Mouse (Mus musculus) forebrain, embryonic 11.5 days (tissue): ENCODE measurements around the gene Tcf12. TPM values are rescaled to one million over a fixed set of nuclear protein-coding genes. Genes with fewer than 3 reads are reported as not detected.

ENCODE experiments used
- ATAC-seq: fragments of 200-750 bp; cut with Nextera tagmentation; replicated peaks from 2 replicates; pipeline ENCODE4 v1.8.0; 2017; ENCODE audit warnings: moderate TSS enrichment; ENCODE audit not compliant: low FRiP score
- DNase-seq: peaks from one replicate; pipeline ENCODE4 v3.0.0-alpha.2; 2017; ENCODE audit warnings: low spot score
- H3K27ac ChIP-seq: fragments of 300-500 bp; sonication (generic); 2 replicates; pipeline ENCODE4 v1.5.1; 2014; ENCODE audit warnings: low read depth, low read length
- H3K27me3 ChIP-seq: fragments of 300-500 bp; sonication (generic); 2 replicates; pipeline ENCODE4 v1.6.1; 2014; ENCODE audit warnings: mild to moderate bottlenecking, low read length, mixed read lengths; ENCODE audit not compliant: control insufficient read depth, insufficient read depth
- H3K36me3 ChIP-seq: fragments of 300-500 bp; sonication (generic); 2 replicates; pipeline ENCODE4 v1.6.1; 2014; ENCODE audit warnings: mild to moderate bottlenecking, low read length, moderate library complexity, mixed read lengths; ENCODE audit not compliant: control insufficient read depth, insufficient read depth
- H3K4me1 ChIP-seq: fragments of 300-500 bp; sonication (generic); replicated peaks from 2 replicates; pipeline ENCODE4 v1.6.1; 2014; ENCODE audit warnings: low read length, mixed read lengths; ENCODE audit not compliant: control insufficient read depth, insufficient read depth
- H3K4me2 ChIP-seq: fragments of 300-500 bp; sonication (generic); 2 replicates; pipeline ENCODE4 v1.6.1; 2014; ENCODE audit warnings: low read depth, mild to moderate bottlenecking, low read length, moderate library complexity, mixed read lengths; ENCODE audit not compliant: severe bottlenecking
- H3K4me3 ChIP-seq: fragments of 300-500 bp; sonication (generic); 2 replicates; pipeline ENCODE4 v1.5.1; 2014; ENCODE audit warnings: low read depth, low read length
- H3K9ac ChIP-seq: fragments of 300-500 bp; sonication (generic); 2 replicates; pipeline ENCODE4 v1.6.1; 2014; ENCODE audit warnings: low read length
- H3K9me3 ChIP-seq: fragments of 300-500 bp; sonication (generic); 2 replicates; pipeline ENCODE4 v1.6.1; 2016; ENCODE audit warnings: low read length, mixed read lengths; ENCODE audit not compliant: control insufficient read depth
- WGBS: fragments of 180-500 bp; shearing (Covaris S2); extraction: QIAGEN DNeasy Blood & Tissue Kit; methylation state at CpG from one replicate; pipeline ENCODE4 v1.1.7; 2014; 5-methylcytosine and 5-hydroxymethylcytosine counted together
- polyA plus RNA-seq: library from polyadenylated mRNA; unstranded; fragments of >200 nt; fragmentation: Nextera tagmentation; extraction: Ambion mirVana; gene quantifications from 2 replicates; pipeline ENCODE4 v1.2.1, GENCODE M21; 2014

Gene Tcf12
- polyA plus RNA-seq, 1 experiment from 2014 or later = 127 TPM

DNA sequence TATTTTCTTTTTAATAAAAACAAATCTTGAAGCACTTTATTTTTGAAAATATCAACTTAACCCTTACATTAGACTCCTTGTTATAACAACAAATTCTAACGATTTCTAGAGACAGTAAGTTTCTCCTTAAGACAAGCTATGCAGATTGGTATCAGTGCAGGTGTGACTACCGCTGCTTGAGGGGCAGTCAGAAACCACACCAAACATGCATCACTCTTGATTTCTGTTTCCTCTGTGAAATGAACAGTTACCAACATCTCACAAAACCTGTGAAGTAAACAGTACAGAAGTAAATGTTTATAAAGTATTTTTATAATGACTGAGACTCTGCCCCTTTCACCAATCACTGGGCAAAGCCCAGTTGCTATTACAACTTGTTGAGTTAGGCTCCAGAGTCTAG is 13.6 kb downstream of the Tcf12 start:
- H3K36me3 ChIP-seq = no peaks in the 10 kb centered on the region; the same call in 1 of the 2 replicates
- no peak overlapping the region for H3K27ac ChIP-seq
- WGBS = 92% methylated on average over 2 of the region's 2 CpGs

DNA sequence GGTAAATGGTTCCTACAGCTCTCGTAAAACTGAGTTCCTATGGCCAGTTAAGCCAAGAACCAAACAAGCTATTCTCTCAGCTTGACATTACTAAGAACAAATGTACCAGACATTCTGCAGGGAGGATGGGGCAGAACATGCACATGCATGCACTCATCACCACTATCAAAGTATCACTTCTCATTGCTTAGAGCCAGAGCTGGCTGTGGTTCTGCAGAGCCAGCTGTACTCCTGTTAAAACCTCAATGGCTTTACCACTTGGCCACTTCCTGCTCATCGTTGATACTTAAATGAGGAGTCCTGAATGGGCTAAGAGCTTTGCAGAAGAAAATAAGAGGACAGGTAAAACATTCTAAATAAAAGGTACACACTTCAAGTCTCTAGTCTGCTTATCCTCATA is 14.6 kb downstream of the Tcf12 start:
- H3K36me3 ChIP-seq = no peaks in the 10 kb centered on the region; the same call in 1 of the 2 replicates
- no peak overlapping the region for H3K27ac ChIP-seq
- H3K4me3 ChIP-seq = no peak overlapping the region
- no peak for ATAC-seq
- H3K27me3 ChIP-seq = no peaks in the 10 kb centered on the region
- no peak overlapping the region for H3K4me2 ChIP-seq
- no peak for DNase-seq
- no peak overlapping the region for H3K9ac ChIP-seq
- H3K4me1 ChIP-seq = no peaks in the 10 kb centered on the region
- 96% methylated on average over 2 of the region's 2 CpGs for WGBS
- no peaks in the 10 kb centered on the region for H3K9me3 ChIP-seq

More for the DNA sequence above, 13.6 kb downstream of the Tcf12 start:
- Histone ChIP-seq H3K9me3 (no peaks in the 10 kb centered on the region), H3K4me2 (no peak overlapping the region), H3K4me1 (no peaks in the 10 kb centered on the region), H3K27me3 (no peaks in the 10 kb centered on the region), H3K9ac (no peak overlapping the region), H3K4me3 (no peak overlapping the region)
- no peak for DNase-seq
- ATAC-seq = no peak

DNA sequence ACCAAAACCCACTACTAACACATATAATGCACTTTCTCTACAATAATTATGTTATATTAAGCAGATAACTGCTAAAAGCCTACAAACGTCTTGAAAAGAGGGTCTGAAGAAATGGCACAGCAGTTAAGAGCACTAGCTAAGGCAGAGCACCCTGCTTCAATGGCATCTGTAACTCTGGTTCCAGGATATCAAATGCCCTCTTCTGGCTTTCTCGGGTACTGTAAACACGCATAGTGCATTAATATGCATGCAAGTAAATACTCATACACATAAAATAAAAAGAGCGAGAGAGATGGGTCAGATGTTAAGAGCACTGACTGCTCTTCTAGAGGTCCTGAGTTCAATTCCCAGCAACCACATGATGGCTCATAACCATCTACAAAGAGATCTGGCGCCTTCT is 17.0 kb downstream of the Tcf12 start:
- WGBS = 85% methylated on average over 5 of the region's 5 CpGs
- H3K4me1 ChIP-seq = no peaks in the 10 kb centered on the region
- no peak for ATAC-seq
- no peak overlapping the region for H3K4me2 ChIP-seq
- DNase-seq = no peak
- H3K4me3 ChIP-seq = no peak overlapping the region
- no peaks in the 10 kb centered on the region; the same call in 1 of the 2 replicates for H3K36me3 ChIP-seq
- no peak overlapping the region for H3K9ac ChIP-seq
- no peak overlapping the region for H3K27ac ChIP-seq
- no peaks in the 10 kb centered on the region for H3K27me3 ChIP-seq
- H3K9me3 ChIP-seq = no peaks in the 10 kb centered on the region

DNA sequence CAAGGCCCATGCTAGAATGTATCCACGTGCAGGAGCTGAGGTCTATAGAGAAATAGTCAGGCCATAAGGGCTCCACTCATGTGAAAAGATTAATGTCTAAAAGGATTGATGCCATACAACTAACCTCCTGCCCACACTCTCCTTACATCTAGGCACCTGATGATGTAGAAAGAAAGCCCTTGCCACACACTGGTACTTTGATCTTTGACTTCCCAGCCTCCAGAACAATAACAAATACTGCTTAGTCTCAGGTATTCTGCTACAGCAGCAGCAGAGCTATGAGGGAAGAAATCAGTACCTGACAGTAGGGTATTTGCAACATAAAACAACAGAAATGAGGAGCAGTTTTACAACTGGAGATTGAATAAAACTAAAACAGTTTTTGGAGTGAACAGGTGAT is 19.5 kb downstream of the Tcf12 start:
- 72% methylated on average over 1 of the region's 1 CpGs for WGBS
- Histone ChIP-seq H3K27ac (no peak overlapping the region), H3K9me3 (no peaks in the 10 kb centered on the region), H3K4me2 (no peak overlapping the region), H3K36me3 (no peaks in the 10 kb centered on the region; the same call in 1 of the 2 replicates), H3K4me1 (no peaks in the 10 kb centered on the region), H3K27me3 (no peaks in the 10 kb centered on the region), H3K9ac (no peak overlapping the region), H3K4me3 (no peak overlapping the region)
- DNase-seq (no peak), ATAC-seq (no peak)

DNA sequence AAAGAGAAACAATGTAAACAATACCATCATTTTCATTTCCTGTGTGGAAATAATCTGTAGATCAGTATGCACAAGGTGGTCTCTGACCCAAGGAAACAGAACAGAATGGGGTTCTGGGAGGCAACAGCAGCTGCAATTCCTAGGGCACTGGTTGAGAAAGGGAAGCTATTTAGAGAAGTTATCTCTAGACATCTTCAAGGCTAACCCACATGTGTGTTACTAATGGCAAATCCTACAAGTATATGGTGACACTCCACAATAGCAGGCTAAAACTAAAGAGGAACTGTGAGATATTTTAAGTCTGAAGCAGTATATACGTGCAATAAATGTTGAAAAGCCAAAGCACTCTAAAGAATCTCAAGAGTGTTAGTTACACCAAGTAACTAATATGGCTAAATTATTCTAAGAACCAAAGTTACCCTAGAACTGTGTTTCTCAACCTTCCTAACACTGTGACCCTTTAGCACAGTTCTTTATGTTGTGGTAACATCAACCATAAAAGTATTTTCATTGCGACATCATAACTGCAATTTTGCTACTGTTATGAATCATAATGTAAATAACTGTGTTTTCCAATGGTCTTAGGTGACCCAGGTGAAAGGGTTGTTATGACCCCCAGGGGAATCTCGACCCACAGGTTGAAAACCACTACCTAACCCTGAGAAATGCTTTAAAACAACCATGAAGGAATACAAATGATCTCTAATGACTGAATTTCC is 22.6 kb downstream of the Tcf12 start:
- Histone ChIP-seq H3K9me3 (no peaks in the 10 kb centered on the region), H3K4me2 (no peak overlapping the region), H3K36me3 (no peaks in the 10 kb centered on the region), H3K4me3 (no peak overlapping the region), H3K9ac (no peak overlapping the region), H3K27ac (no peak overlapping the region), H3K27me3 (no peaks in the 10 kb centered on the region), H3K4me1 (peaks cover 2% of the 10 kb centered on the region; the same call in 1 of the 2 replicates)
- ATAC-seq (no peak), DNase-seq (no peak)
- WGBS = 89% methylated on average over 3 of the region's 3 CpGs

DNA sequence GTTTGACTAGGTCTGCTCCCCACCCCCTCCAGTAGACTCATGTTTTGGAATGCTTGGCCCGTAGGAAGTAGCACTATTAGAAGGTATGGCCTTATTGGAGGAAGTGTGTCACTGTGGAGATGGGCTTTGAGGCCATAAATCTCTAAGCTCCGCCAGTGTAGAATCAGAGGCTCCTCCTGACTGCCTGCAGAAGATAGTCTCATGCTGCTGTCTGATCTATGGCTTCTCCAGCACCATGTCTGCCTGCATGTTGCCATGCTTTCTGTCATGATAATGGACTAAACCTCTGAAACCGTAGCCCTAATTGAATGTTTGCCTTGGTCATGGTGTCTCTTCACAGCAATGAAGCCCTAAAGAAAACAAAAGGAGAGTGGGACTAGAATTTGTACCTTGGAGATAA is 26.7 kb downstream of the Tcf12 start:
- ATAC-seq (no peak), DNase-seq (no peak)
- H3K27me3 ChIP-seq = no peaks in the 10 kb centered on the region
- no peaks in the 10 kb centered on the region for H3K36me3 ChIP-seq
- no peaks in the 10 kb centered on the region for H3K9me3 ChIP-seq
- 81% methylated on average over 3 of the region's 3 CpGs for WGBS
- H3K4me2 ChIP-seq = no peak overlapping the region
- H3K9ac ChIP-seq = no peak overlapping the region
- H3K4me3 ChIP-seq = no peak overlapping the region
- peaks cover 2% of the 10 kb centered on the region; the same call in 1 of the 2 replicates for H3K4me1 ChIP-seq
- no peak overlapping the region for H3K27ac ChIP-seq

DNA sequence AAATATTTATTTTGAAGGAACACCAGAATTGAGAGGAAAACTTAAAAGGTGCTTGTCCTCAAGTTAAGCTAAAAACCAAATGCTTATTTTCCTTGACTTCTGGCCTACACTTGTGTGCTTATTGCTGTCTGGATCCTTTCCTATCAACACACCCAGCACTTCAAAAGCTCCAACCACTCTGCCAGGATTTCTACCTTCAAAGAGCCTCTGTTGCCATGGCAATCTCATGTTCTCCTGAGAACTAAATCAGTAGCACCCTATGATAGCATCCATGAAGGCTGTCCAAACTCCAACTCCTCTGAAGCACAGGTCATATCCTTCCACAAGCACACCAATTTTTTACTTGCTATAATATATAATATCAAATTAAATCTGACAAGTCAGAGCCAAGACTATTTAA is 27.5 kb downstream of the Tcf12 start:
- ATAC-seq (no peak), DNase-seq (no peak)
- no peaks in the 10 kb centered on the region for H3K36me3 ChIP-seq
- H3K9ac ChIP-seq = no peak overlapping the region
- H3K4me3 ChIP-seq = no peak overlapping the region
- no peak overlapping the region for H3K4me2 ChIP-seq
- peaks cover 2% of the 10 kb centered on the region; the same call in 1 of the 2 replicates for H3K4me1 ChIP-seq
- no peaks in the 10 kb centered on the region for H3K27me3 ChIP-seq
- no peaks in the 10 kb centered on the region for H3K9me3 ChIP-seq
- no peak overlapping the region for H3K27ac ChIP-seq

DNA sequence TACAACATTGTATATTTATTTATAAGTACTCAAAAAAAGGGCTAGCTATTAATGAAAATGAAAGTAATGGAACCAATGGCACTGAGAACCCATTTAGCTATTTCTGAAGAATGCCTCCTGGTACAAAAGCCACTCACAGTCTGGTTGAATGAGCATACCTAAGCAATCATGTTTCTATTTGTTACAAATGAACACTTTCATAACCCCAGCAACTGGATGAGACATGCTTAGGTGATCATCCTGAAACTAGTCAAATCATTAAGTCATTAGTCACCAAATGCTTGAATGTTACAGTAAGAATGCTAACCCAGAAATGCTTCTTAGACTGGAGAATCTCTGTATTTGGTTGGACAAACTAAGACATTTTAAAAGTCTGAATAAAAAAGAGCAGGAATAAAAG is 35.5 kb downstream of the Tcf12 start:
- Histone ChIP-seq H3K36me3 (no peaks in the 10 kb centered on the region), H3K27ac (no peak overlapping the region), H3K27me3 (no peaks in the 10 kb centered on the region), H3K4me1 (no peaks in the 10 kb centered on the region), H3K4me2 (no peak overlapping the region), H3K9ac (no peak overlapping the region), H3K4me3 (no peak overlapping the region), H3K9me3 (no peaks in the 10 kb centered on the region)
- DNase-seq (no peak), ATAC-seq (no peak)

DNA sequence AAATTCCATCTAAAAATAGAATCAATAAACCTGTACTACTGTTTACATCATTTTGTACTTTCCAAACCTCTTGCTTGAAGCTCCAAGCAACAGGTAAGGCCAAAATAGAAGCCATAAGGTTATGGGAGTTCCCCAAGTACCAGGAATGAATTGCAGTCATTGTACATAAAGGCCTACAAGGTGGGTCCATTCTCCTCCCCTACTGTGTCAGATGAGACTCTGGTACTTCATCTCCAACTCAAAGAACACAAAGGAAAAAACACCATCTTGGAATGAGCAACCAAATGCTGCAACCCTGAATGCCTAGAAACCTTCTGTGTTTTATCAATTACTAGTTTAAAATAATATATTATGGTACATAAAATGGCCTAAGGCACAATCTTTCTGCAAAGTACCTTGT is 45.5 kb downstream of the Tcf12 start:
- Histone ChIP-seq H3K4me3 (no peak overlapping the region), H3K9ac (no peak overlapping the region), H3K27ac (no peak overlapping the region), H3K4me2 (no peak overlapping the region), H3K36me3 (no peaks in the 10 kb centered on the region), H3K27me3 (no peaks in the 10 kb centered on the region), H3K9me3 (no peaks in the 10 kb centered on the region), H3K4me1 (no peaks in the 10 kb centered on the region)
- no peak for ATAC-seq
- DNase-seq = no peak
